Comparison of ENCODE assay signal across 8 mouse cellular contexts in the genomic region with DNA sequence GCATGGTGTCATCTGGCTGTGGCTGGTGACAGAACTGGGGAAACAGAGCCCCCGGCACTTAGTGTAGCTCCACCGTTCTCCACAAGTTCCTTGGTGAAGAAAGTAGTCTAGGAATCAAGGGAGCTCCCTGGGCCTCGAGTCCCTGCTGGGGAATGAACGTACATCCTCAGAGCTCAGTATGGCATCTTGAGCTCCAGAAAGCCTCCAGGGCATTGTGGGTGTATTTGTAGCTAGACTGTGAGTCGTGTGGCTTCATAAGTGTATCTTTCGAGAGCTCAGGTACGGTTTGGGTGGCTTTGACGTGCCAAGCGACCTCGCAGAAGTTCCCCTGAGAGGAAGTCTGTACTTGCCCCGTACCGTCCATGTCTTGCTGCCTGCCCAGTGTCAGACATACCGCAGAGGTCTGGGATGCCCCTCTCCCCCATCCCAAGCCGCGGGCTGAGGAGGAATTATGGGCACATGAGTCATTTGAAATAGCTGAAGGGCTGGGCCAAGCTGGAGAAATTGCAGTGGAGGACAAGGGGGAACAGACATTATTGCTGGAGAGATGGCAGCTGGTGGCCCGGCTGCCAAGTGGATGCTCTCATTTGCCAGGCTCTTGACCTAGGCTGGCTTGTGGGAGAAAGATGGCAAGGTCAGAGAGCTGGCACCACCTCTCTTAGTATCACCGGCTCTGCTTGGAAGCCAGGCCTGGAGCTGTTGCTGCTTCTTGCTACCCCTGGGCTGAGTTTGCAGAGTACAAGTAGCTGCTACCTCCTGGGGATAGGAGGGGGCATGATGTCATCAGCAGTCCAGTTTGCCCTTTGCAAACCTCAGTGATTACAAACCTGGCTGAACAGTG. TPM values are rescaled to one million over a fixed set of nuclear protein-coding genes. Genes with fewer than 3 reads are reported as not detected.
A peak's percentile ranks its signal among the peaks of the same experiment; 100 is the strongest.
DNase-seq lines count a peak whose midpoint lies in the region; ATAC-seq lines count a peak whose summit lies in the region.
"Had no signal": no experiment of that assay in that cellular context is flagged by ENCODE, and none has a peak within 500 bp of the region (broad histone marks: within the 10 kb centered on the region; RNA-seq: fewer than 3 reads in every experiment).

No protein-coding gene starts in this region.

- H3K9me3 ChIP-seq in midbrain, embryonic 13.5 days: no peaks in the 10 kb centered on the region
- no peaks in the 10 kb centered on the region for H3K9me3 ChIP-seq in midbrain, embryonic 10.5 days (replicated peaks)
- no peaks in the 10 kb centered on the region for H3K9me3 ChIP-seq in heart, embryonic 16.5 days (replicated peaks; ENCODE audit: control insufficient read depth, low read length)
- no peaks in the 10 kb centered on the region for H3K9me3 ChIP-seq in stomach, embryonic 15.5 days

- H3K36me3 ChIP-seq in midbrain, embryonic 13.5 days: no peaks in the 10 kb centered on the region
- no peaks in the 10 kb centered on the region for H3K36me3 ChIP-seq in midbrain, embryonic 10.5 days
- H3K36me3 ChIP-seq in heart, embryonic 16.5 days (ENCODE audit: control insufficient read depth, insufficient read depth): no peaks in the 10 kb centered on the region
- no peaks in the 10 kb centered on the region for H3K36me3 ChIP-seq in stomach, embryonic 15.5 days

- H3K4me3 ChIP-seq in midbrain, embryonic 13.5 days (replicated peaks): no peak overlapping the region
- no peak overlapping the region for H3K4me3 ChIP-seq in midbrain, embryonic 10.5 days
- peak overlapping the region; percentile 7; the same call in 1 of the 2 replicates for H3K4me3 ChIP-seq in heart, embryonic 16.5 days (ENCODE audit: low read length)
- no peak overlapping the region; the same call in 1 of the 2 replicates for H3K4me3 ChIP-seq in stomach, embryonic 15.5 days (replicated peaks)

- DNase-seq in midbrain, embryonic 10.5 days (ENCODE audit: low spot score): no peak
- DNase-seq in cerebellum, adult 9-11 months: peak; percentile 72
- DNase-seq in thymus, postnatal 25 days: no peak
- DNase-seq in lung, postnatal 14 days: no peak
- DNase-seq: thymus, postnatal 4 days had no signal

- H3K27me3 ChIP-seq in midbrain, embryonic 13.5 days: no peaks in the 10 kb centered on the region
- peaks cover 10% of the 10 kb centered on the region for H3K27me3 ChIP-seq in midbrain, embryonic 10.5 days (ENCODE audit: low read depth, poor library complexity, severe bottlenecking)
- H3K27me3 ChIP-seq in heart, embryonic 16.5 days (ENCODE audit: control insufficient read depth, insufficient read depth, low read length): no peaks in the 10 kb centered on the region
- no peaks in the 10 kb centered on the region for H3K27me3 ChIP-seq in stomach, embryonic 15.5 days (replicated peaks)

- H3K4me1 ChIP-seq in midbrain, embryonic 13.5 days (replicated peaks): peaks cover 49% of the 10 kb centered on the region
- peaks cover 83% of the 10 kb centered on the region for H3K4me1 ChIP-seq in midbrain, embryonic 10.5 days
- peaks cover 52% of the 10 kb centered on the region for H3K4me1 ChIP-seq in heart, embryonic 16.5 days (ENCODE audit: control insufficient read depth, insufficient read depth, low read length)
- H3K4me1 ChIP-seq in stomach, embryonic 15.5 days: peaks cover 38% of the 10 kb centered on the region

- 0 out of 2 replicates have a peak overlapping the region, but pooled peaks have one; percentile 33 for H3K9ac ChIP-seq in midbrain, embryonic 13.5 days (replicated peaks)
- peak overlapping the region; percentile 53 for H3K9ac ChIP-seq in heart, embryonic 16.5 days (ENCODE audit: low read length)
- H3K9ac ChIP-seq in stomach, embryonic 15.5 days: no peak overlapping the region

- 92% methylated on average over 17 of the region's 17 CpGs for WGBS in midbrain, embryonic 13.5 days
- 92% methylated on average over 17 of the region's 17 CpGs for WGBS in midbrain, embryonic 10.5 days
- WGBS in heart, embryonic 16.5 days: 69% methylated on average over 17 of the region's 17 CpGs
- WGBS in stomach, embryonic 15.5 days: 77% methylated on average over 17 of the region's 17 CpGs

- H3K4me2 ChIP-seq in midbrain, embryonic 13.5 days (replicated peaks): no peak overlapping the region
- H3K4me2 ChIP-seq in heart, embryonic 16.5 days (ENCODE audit: low read depth, low read length): peak overlapping the region; percentile 39
- H3K4me2 ChIP-seq in stomach, embryonic 15.5 days: 0 out of 2 replicates have a peak overlapping the region, but pooled peaks have one; percentile 26

- H3K27ac ChIP-seq in midbrain, embryonic 13.5 days: no peak overlapping the region
- no peak overlapping the region for H3K27ac ChIP-seq in midbrain, embryonic 10.5 days (replicated peaks)
- H3K27ac ChIP-seq in heart, embryonic 16.5 days (ENCODE audit: low read length): peak overlapping the region; percentile 43
- 0 out of 2 replicates have a peak overlapping the region, but pooled peaks have one; percentile 22 for H3K27ac ChIP-seq in stomach, embryonic 15.5 days

- ATAC-seq in midbrain, embryonic 13.5 days: no peak
- no peak for ATAC-seq in heart, embryonic 16.5 days (replicated peaks; ENCODE audit: extremely low read depth, insufficient read depth, low FRiP score)
- ATAC-seq in stomach, embryonic 15.5 days (ENCODE audit: insufficient read depth, low FRiP score, low read depth): no peak

RNA-seq across cellular contexts. Expression of a gene that starts 2.9 kb away (rescaled TPM):
- 24.4 and 25.4 TPM in 2 replicates for polyA plus RNA-seq in midbrain, embryonic 13.5 days (2015; fragmentation: Nextera tagmentation; extraction: Ambion mirVana)
- 35.9 and 37.0 TPM in 2 replicates for polyA plus RNA-seq in midbrain, embryonic 10.5 days (2016; fragmentation: Nextera tagmentation; extraction: Ambion mirVana)
- polyA plus RNA-seq in heart, embryonic 16.5 days (2015; fragmentation: Nextera tagmentation; extraction: Ambion mirVana): 51.0 and 53.0 TPM in 2 replicates
- 40.8 and 44.4 TPM in 2 replicates for polyA plus RNA-seq in stomach, embryonic 15.5 days (2015; fragmentation: Nextera tagmentation; extraction: Ambion mirVana)

RNA-seq across cellular contexts. Expression of a gene that starts 23.8 kb away (rescaled TPM):
- 2.7 and 3.3 TPM in 2 replicates for polyA plus RNA-seq in midbrain, embryonic 13.5 days (2015; fragmentation: Nextera tagmentation; extraction: Ambion mirVana)
- polyA plus RNA-seq in midbrain, embryonic 10.5 days (2016; fragmentation: Nextera tagmentation; extraction: Ambion mirVana): 0.41 and 0.91 TPM in 2 replicates
- 1.5 TPM in 2 replicates for polyA plus RNA-seq in heart, embryonic 16.5 days (2015; fragmentation: Nextera tagmentation; extraction: Ambion mirVana)
- polyA plus RNA-seq in stomach, embryonic 15.5 days (2015; fragmentation: Nextera tagmentation; extraction: Ambion mirVana): 4.0 TPM in 2 replicates

RNA-seq across cellular contexts. Expression of a gene that starts 27.1 kb away (rescaled TPM):
- 1.6 and 1.7 TPM in 2 replicates for polyA plus RNA-seq in midbrain, embryonic 13.5 days (2015; fragmentation: Nextera tagmentation; extraction: Ambion mirVana)
- 0.43 and 1.4 TPM in 2 replicates for polyA plus RNA-seq in midbrain, embryonic 10.5 days (2016; fragmentation: Nextera tagmentation; extraction: Ambion mirVana)
- polyA plus RNA-seq in heart, embryonic 16.5 days (2015; fragmentation: Nextera tagmentation; extraction: Ambion mirVana): 1.6 and 2.0 TPM in 2 replicates
- polyA plus RNA-seq in stomach, embryonic 15.5 days (2015; fragmentation: Nextera tagmentation; extraction: Ambion mirVana): 1.7 TPM in 2 replicates

RNA-seq across cellular contexts. Expression of a gene that starts 46.8 kb away (rescaled TPM):
- polyA plus RNA-seq in midbrain, embryonic 13.5 days (2015; fragmentation: Nextera tagmentation; extraction: Ambion mirVana): 35.9 and 36.3 TPM in 2 replicates
- polyA plus RNA-seq in midbrain, embryonic 10.5 days (2016; fragmentation: Nextera tagmentation; extraction: Ambion mirVana): 43.0 and 47.6 TPM in 2 replicates
- 19.1 and 20.1 TPM in 2 replicates for polyA plus RNA-seq in heart, embryonic 16.5 days (2015; fragmentation: Nextera tagmentation; extraction: Ambion mirVana)
- polyA plus RNA-seq in stomach, embryonic 15.5 days (2015; fragmentation: Nextera tagmentation; extraction: Ambion mirVana): 23.3 and 25.3 TPM in 2 replicates

Comparison
In these comparisons a context has a peak if more than half of its experiments do, and no peak if none do; other contexts are left out.
1. H3K27ac ChIP-seq: peak in heart, embryonic 16.5 days (single experiment) and stomach, embryonic 15.5 days (single experiment); none in midbrain, embryonic 13.5 days (single experiment) and midbrain, embryonic 10.5 days (single experiment).